Mouse (Mus musculus): ENCODE results near the gene Abhd12. TPM values are rescaled to one million over a fixed set of nuclear protein-coding genes. Genes with fewer than 3 reads are reported as not detected.
"Not testable (repeated sequence)": the region's sequence is repeated elsewhere in the genome, so short reads cannot be mapped to it uniquely, and the experiment has no call there.

The Abhd12 gene
- polyA plus RNA-seq, 1 experiment from 2014 or later, result 73.2 TPM

GRCm38 (mm10) chr2:150915786-150916185 is 11.2 kb upstream of the Abhd12 start:
- H3K36me3 ChIP-seq (ENCODE audit: control insufficient read depth, insufficient read depth, low read length), result no peaks in the 10 kb centered on the region
- no peak for DNase-seq (ENCODE audit: low spot score)
- WGBS, result 70% methylated on average over 5 of the region's 5 CpGs
- H3K27me3 ChIP-seq (ENCODE audit: control insufficient read depth, insufficient read depth, low read length), result no peaks in the 10 kb centered on the region
- no peaks in the 10 kb centered on the region for H3K4me1 ChIP-seq (replicated peaks; ENCODE audit: control insufficient read depth, insufficient read depth)
- ATAC-seq (ENCODE audit: low FRiP score, low TSS enrichment), result no peak
- H3K27ac ChIP-seq (replicated peaks), result no peak overlapping the region
- no peaks in the 10 kb centered on the region for H3K9me3 ChIP-seq (ENCODE audit: control insufficient read depth, low read length)
- no peak overlapping the region for H3K9ac ChIP-seq (ENCODE audit: low read length)
- no peak overlapping the region for H3K4me3 ChIP-seq (ENCODE audit: low read depth, low read length)
- no peak for TF ChIP-seq CTCF (IDR thresholded peaks at IDR 0.05; ENCODE audit: low read depth)
- no peak for TF ChIP-seq EP300 (optimal IDR thresholded peaks at IDR 0.05)
- no peak overlapping the region for H3K4me2 ChIP-seq (replicated peaks; ENCODE audit: low read depth)

GRCm38 (mm10) chr2:150914781-150915515 is 10.4 kb upstream of the Abhd12 start:
- H3K9me3 ChIP-seq (ENCODE audit: control insufficient read depth, low read length), result no peaks in the 10 kb centered on the region
- DNase-seq (ENCODE audit: low spot score) (no peak), ATAC-seq (ENCODE audit: low FRiP score, low TSS enrichment) (no peak)
- no peak overlapping the region for H3K4me3 ChIP-seq (ENCODE audit: low read depth, low read length)
- no peaks in the 10 kb centered on the region for H3K4me1 ChIP-seq (replicated peaks; ENCODE audit: control insufficient read depth, insufficient read depth)
- 64% methylated on average over 4 of the region's 4 CpGs for WGBS
- no peak overlapping the region for H3K4me2 ChIP-seq (replicated peaks; ENCODE audit: low read depth)
- no peak for TF ChIP-seq CTCF (IDR thresholded peaks at IDR 0.05; ENCODE audit: low read depth)
- no peak for TF ChIP-seq EP300 (optimal IDR thresholded peaks at IDR 0.05)
- no peak overlapping the region for H3K9ac ChIP-seq (ENCODE audit: low read length)
- H3K27ac ChIP-seq (replicated peaks), result no peak overlapping the region
- no peaks in the 10 kb centered on the region for H3K27me3 ChIP-seq (ENCODE audit: control insufficient read depth, insufficient read depth, low read length)
- H3K36me3 ChIP-seq (ENCODE audit: control insufficient read depth, insufficient read depth, low read length), result no peaks in the 10 kb centered on the region

GRCm38 (mm10) chr2:150910295-150910881 is 5.8 kb upstream of the Abhd12 start:
- TF ChIP-seq CTCF (IDR thresholded peaks at IDR 0.05; ENCODE audit: low read depth), result no peak
- no peak for TF ChIP-seq EP300 (optimal IDR thresholded peaks at IDR 0.05)
- Histone ChIP-seq H3K4me3 (ENCODE audit: low read depth, low read length) (peak overlapping the region; percentile 69), H3K4me2 (replicated peaks; ENCODE audit: low read depth) (peak overlapping the region; percentile 63), H3K4me1 (replicated peaks; ENCODE audit: control insufficient read depth, insufficient read depth) (no peaks in the 10 kb centered on the region), H3K36me3 (ENCODE audit: control insufficient read depth, insufficient read depth, low read length) (no peaks in the 10 kb centered on the region), H3K9ac (ENCODE audit: low read length) (peak overlapping the region; percentile 59), H3K27ac (replicated peaks) (peak overlapping the region; percentile 79; the same call in 1 of the 2 replicates), H3K27me3 (ENCODE audit: control insufficient read depth, insufficient read depth, low read length) (no peaks in the 10 kb centered on the region), H3K9me3 (ENCODE audit: control insufficient read depth, low read length) (no peaks in the 10 kb centered on the region)
- ATAC-seq (ENCODE audit: low FRiP score, low TSS enrichment), result no peak
- 30% methylated on average over 8 of the region's 10 CpGs for WGBS
- no peak for DNase-seq (ENCODE audit: low spot score)

- Histone ChIP-seq H3K27me3 (ENCODE audit: control insufficient read depth, insufficient read depth, low read length) (no peaks in the 10 kb centered on the region), H3K4me3 (ENCODE audit: low read depth, low read length) (peak overlapping the region; percentile 69), H3K9me3 (ENCODE audit: control insufficient read depth, low read length) (no peaks in the 10 kb centered on the region), H3K9ac (ENCODE audit: low read length) (peak overlapping the region; percentile 59), H3K4me2 (replicated peaks; ENCODE audit: low read depth) (peak overlapping the region; percentile 63), H3K27ac (replicated peaks) (peak overlapping the region; percentile 79), H3K36me3 (ENCODE audit: control insufficient read depth, insufficient read depth, low read length) (no peaks in the 10 kb centered on the region), H3K4me1 (replicated peaks; ENCODE audit: control insufficient read depth, insufficient read depth) (no peaks in the 10 kb centered on the region)
- DNase-seq (ENCODE audit: low spot score), result peak; percentile 96
- peak; percentile 95 for ATAC-seq (ENCODE audit: low FRiP score, low TSS enrichment)
- under 1% methylated on average over 35 of the region's 35 CpGs for WGBS
- TF ChIP-seq CTCF (IDR thresholded peaks at IDR 0.05; ENCODE audit: low read depth), result no peak
- peak; percentile 53 for TF ChIP-seq EP300 (optimal IDR thresholded peaks at IDR 0.05)
Observed at GRCm38 (mm10) chr2:150909429-150910039, 5.0 kb upstream of the Abhd12 start.

GRCm38 (mm10) chr2:150908881-150909280 is 4.3 kb upstream of the Abhd12 start:
- H3K36me3 ChIP-seq (ENCODE audit: control insufficient read depth, insufficient read depth, low read length); H3K4me1 ChIP-seq (replicated peaks; ENCODE audit: control insufficient read depth, insufficient read depth); H3K9me3 ChIP-seq (ENCODE audit: control insufficient read depth, low read length); H3K27ac ChIP-seq (replicated peaks); ATAC-seq (ENCODE audit: low FRiP score, low TSS enrichment); H3K9ac ChIP-seq (ENCODE audit: low read length); DNase-seq (ENCODE audit: low spot score); H3K27me3 ChIP-seq (ENCODE audit: control insufficient read depth, insufficient read depth, low read length): not testable (repeated sequence)
- H3K4me2 ChIP-seq (replicated peaks; ENCODE audit: low read depth), result peak overlapping the region; percentile 63
- 42% methylated on average over 6 of the region's 6 CpGs for WGBS
- peak overlapping the region; percentile 69; the same call in 1 of the 2 replicates for H3K4me3 ChIP-seq (ENCODE audit: low read depth, low read length)
- 0 out of 2 replicates have a peak, but pooled peaks have one; percentile 13 for TF ChIP-seq CTCF (IDR thresholded peaks at IDR 0.05; ENCODE audit: low read depth)

Data from stomach, postnatal 0 days (tissue).